Mouse (Mus musculus) fibroblast of lung, adult 2 months (primary cell): ENCODE results near the gene Fgf23.
A peak's percentile ranks its signal among the peaks of the same experiment; 100 is the strongest.

Experiments used
- DNase-seq: peaks from one replicate; pipeline ENCODE4 v3.0.0-alpha.2; 2011; ENCODE audit warnings: low read depth

Gene Fgf23

GRCm38 (mm10) chr6:127072817-127073216 lies at the start of gene Fgf23:
Gene Fgf23, plus strand, starts transcription at chr6:127072902.
- no peak for DNase-seq

- no peak for DNase-seq
These were observed 47.9 kb upstream of the Fgf23 start for GRCm38 (mm10) chr6:127024836-127025235.

DNA sequence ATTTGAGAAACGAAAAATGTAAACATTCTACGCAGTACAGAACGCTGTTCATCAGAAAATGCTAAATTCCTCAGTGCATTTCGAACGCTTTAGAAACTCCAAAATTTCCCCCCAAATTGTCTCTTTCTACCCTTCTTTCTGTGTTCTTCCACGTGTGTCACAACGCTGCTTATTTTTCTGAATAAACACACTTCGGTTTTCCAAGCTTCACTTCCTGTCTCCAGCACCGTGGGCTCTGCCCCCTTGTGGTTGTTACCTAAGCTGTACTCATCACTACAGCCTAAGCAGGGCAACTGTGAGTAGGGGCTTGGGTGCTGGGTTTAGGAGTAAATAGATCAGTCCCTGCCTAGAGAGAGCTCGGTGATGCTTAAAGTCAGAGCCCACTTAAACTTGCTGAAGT lies 37.9 kb upstream of the Fgf23 start:
- peak; percentile 21 for DNase-seq

GRCm38 (mm10) chr6:127044909-127045308 lies 27.8 kb upstream of the Fgf23 start:
- DNase-seq, result no peak

DNA sequence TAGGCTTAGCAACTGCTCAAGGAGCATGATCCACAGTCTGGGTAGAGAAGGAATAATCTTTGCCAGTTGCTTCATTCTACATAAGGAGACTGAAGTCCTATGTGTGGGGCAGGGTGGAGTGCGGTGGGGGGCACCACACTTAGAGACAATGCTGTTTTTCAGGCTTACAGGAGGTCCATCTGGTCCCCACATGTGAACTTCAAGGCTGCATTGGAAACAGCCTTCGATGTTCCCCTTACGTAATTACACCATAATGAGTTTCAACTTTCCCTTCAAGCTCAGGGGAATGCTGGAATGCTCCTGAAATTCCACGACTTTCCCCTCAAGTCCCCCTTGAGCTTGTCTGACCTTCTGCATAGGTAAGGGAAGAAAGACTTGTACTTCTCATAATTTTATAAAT lies 21.9 kb upstream of the Fgf23 start:
- no peak for DNase-seq

GRCm38 (mm10) chr6:127056990-127057588 lies 15.6 kb upstream of the Fgf23 start:
- peak; percentile 81 for DNase-seq

GRCm38 (mm10) chr6:127059975-127060374 lies 12.7 kb upstream of the Fgf23 start:
- DNase-seq, result no peak

DNA sequence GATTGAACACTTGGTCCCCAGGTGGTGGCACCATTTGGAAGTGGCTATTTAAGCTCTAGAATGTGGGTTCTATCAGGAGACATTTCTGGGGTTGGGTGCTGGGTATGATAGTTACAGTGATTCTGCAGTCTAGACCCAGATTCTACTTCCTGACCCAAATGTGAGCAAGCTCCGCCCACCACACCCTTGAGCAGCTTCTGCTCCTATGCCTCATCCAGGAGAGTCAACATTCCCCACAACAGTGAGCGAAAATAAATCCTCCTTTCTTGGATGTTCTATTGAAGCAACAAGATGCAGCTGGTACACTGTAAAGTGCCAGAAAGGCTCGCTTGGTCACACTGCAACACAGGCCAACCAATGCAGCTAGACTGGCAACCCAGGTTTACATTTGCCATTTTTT lies 8.8 kb upstream of the Fgf23 start:
- no peak for DNase-seq

- no peak for DNase-seq
These were observed 7.9 kb upstream of the Fgf23 start for GRCm38 (mm10) chr6:127064815-127065214.

DNA sequence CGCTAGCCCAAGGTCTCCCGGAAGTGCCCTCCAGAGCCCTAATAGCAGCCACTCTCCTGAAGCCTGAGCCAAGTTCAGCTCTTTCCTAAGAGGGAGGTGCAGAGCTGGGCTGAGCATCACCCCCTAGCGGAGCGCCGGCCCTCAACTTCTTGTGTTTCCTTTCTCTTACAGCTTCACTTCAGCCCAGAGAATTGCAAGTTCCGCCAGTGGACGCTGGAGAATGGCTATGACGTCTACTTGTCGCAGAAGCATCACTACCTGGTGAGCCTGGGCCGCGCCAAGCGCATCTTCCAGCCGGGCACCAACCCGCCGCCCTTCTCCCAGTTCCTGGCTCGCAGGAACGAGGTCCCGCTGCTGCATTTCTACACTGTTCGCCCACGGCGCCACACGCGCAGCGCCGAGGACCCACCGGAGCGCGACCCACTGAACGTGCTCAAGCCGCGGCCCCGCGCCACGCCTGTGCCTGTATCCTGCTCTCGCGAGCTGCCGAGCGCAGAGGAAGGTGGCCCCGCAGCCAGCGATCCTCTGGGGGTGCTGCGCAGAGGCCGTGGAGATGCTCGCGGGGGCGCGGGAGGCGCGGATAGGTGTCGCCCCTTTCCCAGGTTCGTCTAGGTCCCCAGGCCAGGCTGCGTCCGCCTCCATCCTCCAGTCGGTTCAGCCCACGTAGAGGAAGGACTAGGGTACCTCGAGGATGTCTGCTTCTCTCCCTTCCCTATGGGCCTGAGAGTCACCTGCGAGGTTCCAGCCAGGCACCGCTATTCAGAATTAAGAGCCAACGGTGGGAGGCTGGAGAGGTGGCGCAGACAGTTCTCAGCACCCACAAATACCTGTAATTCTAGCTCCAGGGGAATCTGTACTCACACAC lies 7.4 kb downstream of the Fgf23 start:
- peak; percentile 66 for DNase-seq

GRCm38 (mm10) chr6:127081820-127082219 lies 9.1 kb downstream of the Fgf23 start:
- no peak for DNase-seq

GRCm38 (mm10) chr6:127086739-127087138 lies 14.0 kb downstream of the Fgf23 start:
- DNase-seq, result no peak

DNA sequence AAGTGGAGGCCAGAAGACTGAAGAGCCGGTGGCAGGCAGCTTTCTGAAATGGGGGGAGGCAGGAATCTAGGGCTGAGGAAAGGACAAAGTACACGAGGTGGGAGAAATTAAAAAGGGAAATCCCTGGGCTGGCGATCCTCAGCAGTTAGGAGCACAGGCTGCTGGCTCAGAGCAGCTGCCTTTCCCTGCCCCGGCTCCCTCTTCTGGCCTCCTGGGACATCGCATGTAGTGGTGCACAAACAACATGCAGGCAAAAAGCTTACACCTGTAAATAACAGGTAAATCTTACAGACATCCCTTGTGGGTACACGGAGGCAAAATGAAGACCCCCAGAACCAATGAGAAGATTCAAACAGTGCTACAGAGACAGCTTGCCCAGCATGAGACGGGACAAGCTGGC lies 21.9 kb downstream of the Fgf23 start:
- no peak for DNase-seq

DNA sequence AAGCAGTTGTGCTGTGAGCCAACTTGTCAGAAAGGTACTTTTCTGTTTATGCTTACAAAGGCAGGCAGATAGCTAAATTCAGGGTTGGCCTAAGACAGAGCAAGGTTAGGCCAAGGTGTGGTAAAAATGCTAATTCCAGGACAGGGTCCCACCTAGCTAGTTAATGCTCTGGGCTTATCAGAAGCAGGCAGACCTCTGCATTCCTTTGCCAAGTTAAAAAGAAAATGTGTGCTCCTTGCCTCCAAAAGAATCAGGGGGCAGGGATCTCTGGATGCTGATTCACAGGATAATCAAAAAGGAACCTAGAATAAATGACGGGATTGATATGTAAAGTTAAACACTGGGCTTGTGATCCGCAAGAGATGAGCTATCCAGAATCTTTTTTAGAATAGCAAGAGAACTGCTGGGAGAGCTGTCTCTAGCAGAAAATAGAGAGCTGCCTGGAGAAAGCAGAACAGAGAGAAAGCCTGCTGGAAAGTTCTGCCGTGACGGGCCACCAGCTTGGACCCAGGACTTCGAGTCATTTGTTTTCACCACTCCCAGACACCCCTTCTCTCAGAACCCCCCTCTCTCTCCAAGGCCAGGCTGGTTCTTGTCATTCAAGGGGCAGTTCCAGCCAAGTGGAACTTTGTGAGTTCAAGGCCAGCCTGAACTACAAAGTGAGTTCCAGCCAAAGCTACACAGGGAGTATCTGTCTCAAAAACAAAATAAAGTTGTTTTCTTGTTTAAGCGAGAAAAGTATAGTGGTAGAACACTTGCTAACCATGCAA lies 31.0 kb downstream of the Fgf23 start:
- no peak for DNase-seq

DNA sequence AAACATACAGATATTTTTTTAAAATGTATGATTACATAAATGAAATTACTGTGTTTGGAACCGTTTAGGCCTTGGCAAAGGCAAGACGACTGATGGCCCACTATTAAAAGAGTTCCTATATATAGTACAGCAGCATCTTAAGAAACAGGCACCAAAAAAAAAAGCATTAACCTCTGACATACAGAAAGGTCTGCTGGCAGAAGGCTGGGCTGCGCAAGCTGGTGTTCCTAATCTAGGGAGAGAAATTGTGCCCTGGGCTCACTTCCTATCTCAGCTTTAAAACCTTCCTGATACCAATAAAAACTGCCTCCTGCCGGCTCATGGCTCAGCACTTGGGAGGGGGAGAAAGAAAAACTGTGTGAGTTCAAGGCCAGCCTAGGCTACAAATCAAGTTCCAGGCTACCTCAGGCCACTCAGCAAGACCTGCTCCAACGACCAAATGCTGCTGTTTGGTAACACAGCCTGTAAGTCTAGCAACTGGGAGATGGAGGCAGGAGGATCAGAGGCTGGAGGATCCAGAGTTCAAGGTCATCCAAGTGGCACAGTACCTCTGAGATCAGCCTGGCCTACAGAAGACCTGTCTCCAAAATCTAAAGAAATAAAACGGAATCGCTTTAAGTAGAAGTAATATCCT lies 31.8 kb downstream of the Fgf23 start:
- no peak for DNase-seq

DNA sequence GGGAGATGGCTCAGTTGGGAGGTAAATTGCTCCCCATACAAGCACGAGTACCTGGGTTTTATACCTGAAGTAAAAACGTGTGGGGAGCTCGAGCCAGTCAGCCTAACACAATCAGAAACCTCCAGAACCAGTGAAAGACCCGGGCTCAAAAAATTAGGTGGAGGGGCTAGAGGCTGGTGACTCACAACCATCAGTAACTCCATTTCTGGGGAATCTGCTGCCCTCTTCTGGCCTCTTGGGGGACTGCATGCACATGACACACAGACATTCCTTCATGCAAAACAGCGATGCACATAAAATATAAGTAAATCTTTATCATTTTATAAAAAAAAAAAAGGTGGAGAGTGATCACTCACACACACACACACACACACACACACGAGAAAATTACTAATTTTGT lies 32.4 kb downstream of the Fgf23 start:
- no peak for DNase-seq

GRCm38 (mm10) chr6:127106189-127106588 lies 33.5 kb downstream of the Fgf23 start:
- no peak for DNase-seq

- no peak for DNase-seq
These were observed 34.0 kb downstream of the Fgf23 start for GRCm38 (mm10) chr6:127106726-127107125.

DNA sequence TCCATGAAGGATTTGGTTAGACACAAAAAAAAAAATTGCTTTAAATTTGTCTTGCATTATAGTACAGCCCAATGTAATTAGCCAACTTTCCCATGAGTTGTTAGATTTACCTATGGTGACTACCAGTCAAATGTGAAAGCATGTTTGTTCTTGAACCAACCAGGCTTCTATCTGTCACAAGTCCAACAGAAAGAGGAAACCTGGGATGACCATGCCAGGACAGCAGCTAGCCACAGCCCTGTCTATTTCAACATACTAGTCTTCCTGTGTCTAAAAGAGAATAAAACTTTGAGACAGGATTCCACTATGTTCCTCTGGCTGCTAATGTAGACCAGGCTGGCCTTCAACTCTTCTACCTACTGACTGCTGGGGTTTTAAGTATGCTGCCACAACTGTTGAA lies 34.7 kb downstream of the Fgf23 start:
- no peak for DNase-seq

GRCm38 (mm10) chr6:127108368-127109060 lies 35.8 kb downstream of the Fgf23 start:
- DNase-seq, result no peak

DNA sequence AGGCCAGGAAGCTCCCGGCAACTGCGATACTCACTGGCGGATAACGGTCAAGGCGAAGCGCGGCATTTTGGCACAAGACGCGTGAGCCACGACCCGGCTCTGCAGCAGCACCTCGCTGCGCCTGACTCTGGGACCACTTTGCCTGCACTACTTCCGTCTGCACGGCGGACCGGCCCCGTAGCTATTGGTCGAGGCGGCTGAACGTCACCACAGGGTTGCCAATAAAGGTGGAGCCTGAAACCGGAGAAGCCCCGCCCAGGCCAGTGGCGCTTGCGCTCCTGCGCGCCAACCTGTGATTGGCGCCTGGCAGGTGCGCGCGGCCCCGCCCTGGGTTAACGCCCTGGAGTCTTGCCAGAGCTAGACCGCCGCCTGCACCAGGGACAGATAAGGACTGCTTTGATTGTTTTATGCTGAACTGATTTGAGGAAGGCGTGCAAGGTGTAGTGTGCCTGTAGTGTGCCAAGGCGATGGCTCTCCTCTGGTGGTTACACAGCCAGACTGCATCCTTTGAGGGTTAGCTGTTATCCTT lies 36.8 kb downstream of the Fgf23 start, which contains the start of gene Tigar:
TSS of gene Tigar (minus strand) at position 156 of the 529 bp plus-strand sequence.
- DNase-seq, result peak; percentile 71
